In genomic region chr9:50709108-50709507, GRCm38 (mm10) we compare ENCODE assay signal across 9 mouse cellular contexts. TPM values are rescaled to one million over a fixed set of nuclear protein-coding genes. Genes with fewer than 3 reads are reported as not detected.
DNase-seq lines count a peak whose midpoint lies in the region; ATAC-seq and TF ChIP-seq lines count a peak whose summit lies in the region.
"Had no signal": no experiment of that assay in that cellular context is flagged by ENCODE, and none has a peak within 500 bp of the region (broad histone marks: within the 10 kb centered on the region; RNA-seq: fewer than 3 reads in every experiment).

No protein-coding gene starts in this region.

- H3K4me2 ChIP-seq in liver, postnatal 0 days (ENCODE audit: low read depth, low read length): no peak overlapping the region
- no peak overlapping the region for H3K4me2 ChIP-seq in heart, embryonic 11.5 days
- H3K4me2 ChIP-seq: limb, embryonic 15.5 days had no signal

- peak; percentile 85 for TF ChIP-seq CTCF in layer of hippocampus, adult 2 months (conservative IDR thresholded peaks at IDR 0.05)
- peak; percentile 58 for TF ChIP-seq CTCF in liver, postnatal 0 days (IDR thresholded peaks at IDR 0.05; ENCODE audit: low read depth)

- no peak overlapping the region for H3K4me3 ChIP-seq in layer of hippocampus, adult 2 months
- no peak overlapping the region for H3K4me3 ChIP-seq in liver, postnatal 0 days (ENCODE audit: low read depth, low read length)
- no peak overlapping the region for H3K4me3 ChIP-seq in heart, embryonic 11.5 days (ENCODE audit: low read depth, low read length)
- H3K4me3 ChIP-seq: limb, embryonic 15.5 days had no signal

- H3K9ac ChIP-seq in liver, postnatal 0 days (replicated peaks): no peak overlapping the region
- H3K9ac ChIP-seq in heart, embryonic 11.5 days (ENCODE audit: low read depth, low read length): no peak overlapping the region
- H3K9ac ChIP-seq: limb, embryonic 15.5 days had no signal

- WGBS in liver, postnatal 0 days (ENCODE audit: insufficient replicate concordance): 20% methylated on average over 2 of the region's 2 CpGs
- WGBS in heart, embryonic 11.5 days (ENCODE audit: insufficient replicate concordance): 20% methylated on average over 2 of the region's 2 CpGs

- TF ChIP-seq EP300 in liver, postnatal 0 days (IDR thresholded peaks at IDR 0.05; ENCODE audit: low read depth): no peak

- H3K9me3 ChIP-seq in liver, postnatal 0 days (ENCODE audit: low read length): no peaks in the 10 kb centered on the region
- no peaks in the 10 kb centered on the region for H3K9me3 ChIP-seq in heart, embryonic 11.5 days (replicated peaks; ENCODE audit: control insufficient read depth, low read length)
- H3K9me3 ChIP-seq: limb, embryonic 15.5 days had no signal

- ATAC-seq in liver, postnatal 0 days: no peak
- ATAC-seq in heart, embryonic 11.5 days (replicated peaks; ENCODE audit: insufficient number of reproducible peaks, low FRiP score, low TSS enrichment): no peak

- H3K27ac ChIP-seq in layer of hippocampus, adult 2 months: no peak overlapping the region
- H3K27ac ChIP-seq in liver, postnatal 0 days (ENCODE audit: low read depth): no peak overlapping the region
- H3K27ac ChIP-seq in heart, embryonic 11.5 days (ENCODE audit: low read depth, low read length): no peak overlapping the region
- H3K27ac ChIP-seq: limb, embryonic 15.5 days had no signal

- no peaks in the 10 kb centered on the region for H3K27me3 ChIP-seq in liver, postnatal 0 days (ENCODE audit: insufficient read depth, low read length)
- no peaks in the 10 kb centered on the region for H3K27me3 ChIP-seq in heart, embryonic 11.5 days (ENCODE audit: control insufficient read depth, insufficient read depth, low read length)
- H3K27me3 ChIP-seq: limb, embryonic 15.5 days had no signal

- no peaks in the 10 kb centered on the region for H3K36me3 ChIP-seq in liver, postnatal 0 days (replicated peaks; ENCODE audit: insufficient read depth, low read length)
- H3K36me3 ChIP-seq in heart, embryonic 11.5 days (ENCODE audit: control insufficient read depth, insufficient read depth, low read length): no peaks in the 10 kb centered on the region

- peak; percentile 76 to 82 for DNase-seq in cerebellum, postnatal 10 days
- DNase-seq in cerebellum, adult 9-11 months: no peak
- DNase-seq in layer of hippocampus, adult 2 months (ENCODE audit: low spot score in 2 of 2): peak in 1 of 2 experiments; percentile 47
- DNase-seq in layer of hippocampus, postnatal 36 days: no peak
- DNase-seq in MN1 (ENCODE audit: low spot score): peak; percentile 25
- no peak for DNase-seq in liver, postnatal 0 days
- DNase-seq in yolk sac, embryonic 10.5 days (ENCODE audit: low spot score): no peak

- 0 out of 2 replicates have a peak, but pooled peaks cover 3% of the 10 kb centered on the region for H3K4me1 ChIP-seq in liver, postnatal 0 days (ENCODE audit: insufficient read depth)
- H3K4me1 ChIP-seq in heart, embryonic 11.5 days (ENCODE audit: control insufficient read depth, insufficient read depth, low read length): no peaks in the 10 kb centered on the region

RNA-seq across cellular contexts. Expression of gene Dixdc1, which starts 30.2 kb away (rescaled TPM):
- 10 to 100 TPM; 80.1 to 87.4 TPM for total RNA-seq in layer of hippocampus, adult 2 months (2021)
- total RNA-seq in layer of hippocampus, postnatal 36 days (2021): 10 to 100 TPM; 83.8 to 97.1 TPM
- polyA plus RNA-seq in liver, postnatal 0 days (2015; fragmentation: Nextera tagmentation; extraction: Ambion mirVana): 3.6 and 3.7 TPM in 2 replicates
- polyA plus RNA-seq in heart, embryonic 11.5 days (2014; fragmentation: Nextera tagmentation; extraction: Ambion mirVana): 7.3 and 7.5 TPM in 2 replicates

RNA-seq across cellular contexts. Expression of gene 2310030G06Rik, which starts 37.2 kb away (rescaled TPM):
- total RNA-seq in layer of hippocampus, adult 2 months (2021): 1 to 10 TPM in 1 of 2 experiments, under 1 TPM in 1; 0.87 to 1.9 TPM
- total RNA-seq in layer of hippocampus, postnatal 36 days (2021): 1 to 10 TPM in 1 of 2 experiments, under 1 TPM in 1; 0.67 to 1.6 TPM
- polyA plus RNA-seq in liver, postnatal 0 days (2015; fragmentation: Nextera tagmentation; extraction: Ambion mirVana): 11.6 and 13.9 TPM in 2 replicates
- 7.7 and 9.4 TPM in 2 replicates for polyA plus RNA-seq in heart, embryonic 11.5 days (2014; fragmentation: Nextera tagmentation; extraction: Ambion mirVana)

RNA-seq across cellular contexts. Expression of gene Cryab, which starts 42.0 kb away (rescaled TPM):
- 100 to 1,000 TPM; 117 to 119 TPM for total RNA-seq in layer of hippocampus, adult 2 months (2021)
- total RNA-seq in layer of hippocampus, postnatal 36 days (2021): 100 to 1,000 TPM; 153 to 161 TPM
- 9.1 and 14.2 TPM in 2 replicates for polyA plus RNA-seq in liver, postnatal 0 days (2015; fragmentation: Nextera tagmentation; extraction: Ambion mirVana)
- 841 and 878 TPM in 2 replicates for polyA plus RNA-seq in heart, embryonic 11.5 days (2014; fragmentation: Nextera tagmentation; extraction: Ambion mirVana)

RNA-seq across cellular contexts. Expression of gene Hspb2, which starts 43.0 kb away (rescaled TPM):
- total RNA-seq in layer of hippocampus, adult 2 months (2021): under 1 TPM; 0.51 to 0.79 TPM
- 1 to 10 TPM in 1 of 2 experiments, under 1 TPM in 1; 0.95 to 1.2 TPM for total RNA-seq in layer of hippocampus, postnatal 36 days (2021)
- 0.86 and 1.2 TPM in 2 replicates for polyA plus RNA-seq in liver, postnatal 0 days (2015; fragmentation: Nextera tagmentation; extraction: Ambion mirVana)
- 319 and 338 TPM in 2 replicates for polyA plus RNA-seq in heart, embryonic 11.5 days (2014; fragmentation: Nextera tagmentation; extraction: Ambion mirVana)

RNA-seq across cellular contexts. Expression of gene Dlat, which starts 49.5 kb away (rescaled TPM):
- total RNA-seq in layer of hippocampus, adult 2 months (2021): 100 to 1,000 TPM; 131 to 136 TPM
- total RNA-seq in layer of hippocampus, postnatal 36 days (2021): 100 to 1,000 TPM; 134 to 144 TPM
- 25.5 and 26.1 TPM in 2 replicates for polyA plus RNA-seq in liver, postnatal 0 days (2015; fragmentation: Nextera tagmentation; extraction: Ambion mirVana)
- 122 and 144 TPM in 2 replicates for polyA plus RNA-seq in heart, embryonic 11.5 days (2014; fragmentation: Nextera tagmentation; extraction: Ambion mirVana)

Comparison
In these comparisons a context has a peak if more than half of its experiments do, and no peak if none do; other contexts are left out.
1. DNase-seq: peak in cerebellum, postnatal 10 days (2 of 2) and MN1 (single experiment); none in cerebellum, adult 9-11 months (single experiment), layer of hippocampus, postnatal 36 days (0 of 2), liver, postnatal 0 days (single experiment) and yolk sac, embryonic 10.5 days (single experiment).